Mouse (Mus musculus): ENCODE results near the gene Rbm20.

Gene Rbm20

GRCm38 (mm10) chr19:53724053-53724452, 46.9 kb downstream of the Rbm20 start:
- no peak for DNase-seq

- DNase-seq, result no peak
Observed at GRCm38 (mm10) chr19:53726340-53726739, 49.2 kb downstream of the Rbm20 start.

GRCm38 (mm10) chr19:53726755-53727154, 49.6 kb downstream of the Rbm20 start:
- no peak for DNase-seq

GRCm38 (mm10) chr19:53727277-53727676, 50.2 kb downstream of the Rbm20 start:
- no peak for DNase-seq

GRCm38 (mm10) chr19:53727886-53728669, 51.0 kb downstream of the Rbm20 start:
- no peak for DNase-seq

GRCm38 (mm10) chr19:53729919-53730318, 52.8 kb downstream of the Rbm20 start:
- DNase-seq, result no peak

GRCm38 (mm10) chr19:53731761-53732201, 54.7 kb downstream of the Rbm20 start:
- no peak for DNase-seq

GRCm38 (mm10) chr19:53734845-53735244, 57.7 kb downstream of the Rbm20 start:
- no peak for DNase-seq

- no peak for DNase-seq
Observed at GRCm38 (mm10) chr19:53738701-53739131, 61.6 kb downstream of the Rbm20 start.

GRCm38 (mm10) chr19:53739570-53740266, 62.6 kb downstream of the Rbm20 start:
- no peak for DNase-seq

- no peak for DNase-seq
Observed at GRCm38 (mm10) chr19:53740750-53741380, 63.8 kb downstream of the Rbm20 start.

- peak; percentile 11 for DNase-seq
Observed at GRCm38 (mm10) chr19:53741902-53742301, 64.8 kb downstream of the Rbm20 start.

- no peak for DNase-seq
Observed at GRCm38 (mm10) chr19:53745354-53745753, 68.2 kb downstream of the Rbm20 start.

GRCm38 (mm10) chr19:53746116-53746515, 69.0 kb downstream of the Rbm20 start:
- no peak for DNase-seq

GRCm38 (mm10) chr19:53748236-53748775, 71.2 kb downstream of the Rbm20 start:
- DNase-seq, result no peak

- no peak for DNase-seq
Observed at GRCm38 (mm10) chr19:53749326-53749725, 72.2 kb downstream of the Rbm20 start.

GRCm38 (mm10) chr19:53751420-53752185, 74.5 kb downstream of the Rbm20 start:
- no peak for DNase-seq

- DNase-seq, result no peak
Observed at GRCm38 (mm10) chr19:53752993-53753392, 75.9 kb downstream of the Rbm20 start.

- no peak for DNase-seq
Observed at GRCm38 (mm10) chr19:53754421-53754830, 77.3 kb downstream of the Rbm20 start.

- DNase-seq, result no peak
Observed at GRCm38 (mm10) chr19:53755346-53755745, 78.2 kb downstream of the Rbm20 start.

- DNase-seq, result no peak
Observed at GRCm38 (mm10) chr19:53757432-53758109, 80.5 kb downstream of the Rbm20 start.

- DNase-seq, result no peak
Observed at GRCm38 (mm10) chr19:53758881-53759418, 81.8 kb downstream of the Rbm20 start.

Data from cerebellum, adult 9-10 months (tissue).